Mouse (Mus musculus) limb, embryonic 14.5 days (tissue): ENCODE results near the gene Mpzl1. TPM values are rescaled to one million over a fixed set of nuclear protein-coding genes. Genes with fewer than 3 reads are reported as not detected.
A peak's percentile ranks its signal among the peaks of the same experiment; 100 is the strongest.

Source experiments
- ATAC-seq: fragments of 200-750 bp; cut with Nextera tagmentation; 2 replicates; pipeline ENCODE4 v1.8.0; 2017; ENCODE audit warnings: low read depth, moderate number of reproducible peaks, moderate TSS enrichment; ENCODE audit not compliant: low FRiP score
- DNase-seq: peaks from one replicate; pipeline ENCODE4 v3.0.0-alpha.2; 2015; ENCODE audit warnings: low spot score
- H3K27ac ChIP-seq: fragments of 300-500 bp; sonication (generic); replicated peaks from 2 replicates; pipeline ENCODE4 v1.5.1; 2014; ENCODE audit warnings: low read depth, mild to moderate bottlenecking, low read length, moderate library complexity, mixed read lengths
- H3K27me3 ChIP-seq: fragments of 300-500 bp; sonication (generic); 2 replicates; pipeline ENCODE4 v1.6.1; 2014; ENCODE audit warnings: low read length, mixed read lengths; ENCODE audit not compliant: control insufficient read depth, insufficient read depth
- H3K36me3 ChIP-seq: fragments of 300-500 bp; sonication (generic); 2 replicates; pipeline ENCODE4 v1.6.1; 2014; ENCODE audit warnings: mild to moderate bottlenecking, low read length, moderate library complexity, mixed read lengths; ENCODE audit not compliant: control insufficient read depth, insufficient read depth
- H3K4me1 ChIP-seq: fragments of 300-500 bp; sonication (generic); 2 replicates; pipeline ENCODE4 v1.6.1; 2014; ENCODE audit warnings: antibody characterized with exemption, low read length, mixed read lengths; ENCODE audit not compliant: control insufficient read depth, insufficient read depth
- H3K4me2 ChIP-seq: fragments of 300-500 bp; sonication (generic); replicated peaks from 2 replicates; pipeline ENCODE4 v1.6.1; 2014; ENCODE audit warnings: low read depth, mild to moderate bottlenecking, low read length, moderate library complexity; ENCODE audit not compliant: severe bottlenecking
- H3K4me3 ChIP-seq: fragments of 300-500 bp; sonication (generic); replicated peaks from 2 replicates; pipeline ENCODE4 v1.5.1; 2014; ENCODE audit warnings: low read length
- H3K9ac ChIP-seq: fragments of 300-500 bp; sonication (generic); 2 replicates; pipeline ENCODE4 v1.6.1; 2014; ENCODE audit warnings: mild to moderate bottlenecking, low read depth, low read length, moderate library complexity; ENCODE audit not compliant: severe bottlenecking
- H3K9me3 ChIP-seq: fragments of 300-500 bp; sonication (generic); 2 replicates; pipeline ENCODE4 v1.6.1; 2016; ENCODE audit warnings: low read length; ENCODE audit not compliant: control insufficient read depth
- POLR2A ChIP-seq: fragments of 200-500 bp; IDR thresholded peaks from 2 replicates; pipeline ENCODE4 v1.8.0; 2012; ENCODE audit warnings: inconsistent platforms, mild to moderate bottlenecking, moderate library complexity, borderline replicate concordance; ENCODE audit not compliant: insufficient read depth, insufficient read length; ENCODE audit errors: extremely low read depth
- WGBS: fragments of 180-500 bp; shearing (Covaris S2); extraction: QIAGEN DNeasy Blood & Tissue Kit; methylation state at CpG from one replicate; pipeline ENCODE4 v1.1.7; 2014; 5-methylcytosine and 5-hydroxymethylcytosine counted together
- polyA plus RNA-seq, 2 experiments: library from polyadenylated mRNA; depleted of rRNA in 1 of 2; stranded (reverse) in 1 of 2; unstranded in 1 of 2; fragments of >200 nt; fragmentation: Nextera tagmentation in 1 of 2; extraction: Ambion mirVana in 1 of 2; gene quantifications; 2 replicates each; pipeline versions ENCODE4 v1.2.1 to v1.2.3; 2012 to 2014

The Mpzl1 gene
- polyA plus RNA-seq, 2 experiments: 192 to 196 TPM

GRCm38 (mm10) chr1:165586366-165586765 lies 48.0 kb downstream of the Mpzl1 start:
- no peak overlapping the region for H3K4me2 ChIP-seq
- ATAC-seq: no peak
- no peak for DNase-seq
- no peak overlapping the region for H3K9ac ChIP-seq
- H3K4me1 ChIP-seq: no peaks in the 10 kb centered on the region
- WGBS: 84% methylated on average over 1 of the region's 1 CpGs
- no peaks in the 10 kb centered on the region for H3K27me3 ChIP-seq
- H3K9me3 ChIP-seq: no peaks in the 10 kb centered on the region
- H3K4me3 ChIP-seq: no peak overlapping the region
- H3K27ac ChIP-seq: no peak overlapping the region
- H3K36me3 ChIP-seq: peaks cover 8% of the 10 kb centered on the region; the same call in 1 of the 2 replicates
- TF ChIP-seq POLR2A: no peak

GRCm38 (mm10) chr1:165585389-165586104 lies 48.8 kb downstream of the Mpzl1 start:
- H3K27me3 ChIP-seq: no peaks in the 10 kb centered on the region
- no peak overlapping the region for H3K4me2 ChIP-seq
- no peak for TF ChIP-seq POLR2A
- no peak overlapping the region for H3K4me3 ChIP-seq
- no peak overlapping the region for H3K9ac ChIP-seq
- DNase-seq: no peak
- 61% methylated on average over 14 of the region's 14 CpGs for WGBS
- no peaks in the 10 kb centered on the region for H3K4me1 ChIP-seq
- ATAC-seq: no peak
- H3K9me3 ChIP-seq: no peaks in the 10 kb centered on the region
- peaks cover 4% of the 10 kb centered on the region; the same call in 1 of the 2 replicates for H3K36me3 ChIP-seq
- H3K27ac ChIP-seq: no peak overlapping the region

GRCm38 (mm10) chr1:165583529-165584184 lies 50.7 kb downstream of the Mpzl1 start:
- WGBS: 35% methylated on average over 12 of the region's 12 CpGs
- no peak overlapping the region for H3K27ac ChIP-seq

GRCm38 (mm10) chr1:165581255-165581654 lies 53.1 kb downstream of the Mpzl1 start:
- no peak overlapping the region for H3K4me3 ChIP-seq
- DNase-seq: no peak
- ATAC-seq: no peak
- H3K27me3 ChIP-seq: no peaks in the 10 kb centered on the region
- WGBS: 95% methylated on average over 3 of the region's 3 CpGs
- TF ChIP-seq POLR2A: no peak
- H3K4me2 ChIP-seq: no peak overlapping the region
- no peak overlapping the region for H3K27ac ChIP-seq
- H3K9me3 ChIP-seq: peaks cover 5% of the 10 kb centered on the region; the same call in 1 of the 2 replicates
- H3K36me3 ChIP-seq: no peaks in the 10 kb centered on the region
- no peaks in the 10 kb centered on the region for H3K4me1 ChIP-seq
- H3K9ac ChIP-seq: no peak overlapping the region

More at GRCm38 (mm10) chr1:165583529-165584184, 50.7 kb downstream of the Mpzl1 start:
- ATAC-seq (peak; percentile 76), DNase-seq (peak; percentile 92)
- H3K27me3 ChIP-seq: no peaks in the 10 kb centered on the region
- no peak overlapping the region for H3K4me3 ChIP-seq
- peaks cover 5% of the 10 kb centered on the region; the same call in 1 of the 2 replicates for H3K9me3 ChIP-seq
- no peaks in the 10 kb centered on the region for H3K4me1 ChIP-seq
- H3K36me3 ChIP-seq: no peaks in the 10 kb centered on the region
- H3K9ac ChIP-seq: no peak overlapping the region
- H3K4me2 ChIP-seq: no peak overlapping the region
- TF ChIP-seq POLR2A: no peak

- no peak overlapping the region for H3K4me2 ChIP-seq
- H3K9me3 ChIP-seq: peaks cover 5% of the 10 kb centered on the region; the same call in 1 of the 2 replicates
- no peaks in the 10 kb centered on the region for H3K27me3 ChIP-seq
- no peaks in the 10 kb centered on the region for H3K36me3 ChIP-seq
- DNase-seq (no peak), ATAC-seq (no peak)
- TF ChIP-seq POLR2A: no peak
- H3K4me1 ChIP-seq: no peaks in the 10 kb centered on the region
- H3K9ac ChIP-seq: no peak overlapping the region
- 49% methylated on average over 5 of the region's 5 CpGs for WGBS
- no peak overlapping the region for H3K4me3 ChIP-seq
- no peak overlapping the region for H3K27ac ChIP-seq
Measured at GRCm38 (mm10) chr1:165579332-165579731, 55.0 kb downstream of the Mpzl1 start.
